In the genomic region with DNA sequence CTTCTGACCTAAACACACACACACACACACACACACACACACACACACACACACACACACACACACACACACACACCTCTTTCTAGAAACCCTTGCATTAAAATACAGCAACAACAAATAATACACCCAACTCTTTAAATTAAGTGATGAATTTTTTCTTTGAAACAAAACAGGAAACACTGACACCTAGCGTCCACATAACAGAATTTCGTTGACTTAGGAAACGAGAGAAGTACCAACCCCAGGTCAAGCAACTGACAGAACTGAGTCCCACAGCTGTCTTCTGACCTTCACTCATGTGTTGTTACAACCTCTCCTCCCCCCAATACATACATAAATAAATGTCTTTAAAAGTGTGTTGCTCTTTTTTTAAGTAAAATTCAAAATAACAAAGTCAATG, we compare ENCODE assay signal across 9 mouse cellular contexts. TPM values are rescaled to one million over a fixed set of nuclear protein-coding genes. Genes with fewer than 3 reads are reported as not detected.
A peak's percentile ranks its signal among the peaks of the same experiment; 100 is the strongest.
DNase-seq lines count a peak whose midpoint lies in the region; ATAC-seq lines count a peak whose summit lies in the region.
"Had no signal": no experiment of that assay in that cellular context is flagged by ENCODE, and none has a peak within 500 bp of the region (broad histone marks: within the 10 kb centered on the region; RNA-seq: fewer than 3 reads in every experiment).

No protein-coding gene starts in this region.

- WGBS in midbrain, embryonic 11.5 days, result 3% methylated on average over 3 of the region's 3 CpGs
- WGBS in midbrain, embryonic 15.5 days, result 1% methylated on average over 3 of the region's 3 CpGs
- WGBS in heart, embryonic 12.5 days, result 4% methylated on average over 3 of the region's 3 CpGs

- no peaks in the 10 kb centered on the region for H3K27me3 ChIP-seq in midbrain, embryonic 11.5 days (ENCODE audit: control insufficient read depth, insufficient read depth, low read length)
- H3K27me3 ChIP-seq in midbrain, embryonic 15.5 days (replicated peaks), result no peaks in the 10 kb centered on the region
- no peaks in the 10 kb centered on the region for H3K27me3 ChIP-seq in heart, embryonic 12.5 days (replicated peaks)
- H3K27me3 ChIP-seq: midbrain, embryonic 12.5 days had no signal

- H3K36me3 ChIP-seq in midbrain, embryonic 11.5 days (ENCODE audit: control insufficient read depth, insufficient read depth, low read length), result 0 out of 2 replicates have a peak, but pooled peaks cover 2% of the 10 kb centered on the region
- H3K36me3 ChIP-seq in midbrain, embryonic 15.5 days (replicated peaks), result peaks cover 6% of the 10 kb centered on the region; the same call in 1 of the 2 replicates
- peaks cover 8% of the 10 kb centered on the region for H3K36me3 ChIP-seq in heart, embryonic 12.5 days

- no peak overlapping the region for H3K4me2 ChIP-seq in midbrain, embryonic 11.5 days
- H3K4me2 ChIP-seq in midbrain, embryonic 15.5 days, result no peak overlapping the region
- no peak overlapping the region for H3K4me2 ChIP-seq in heart, embryonic 12.5 days
- H3K4me2 ChIP-seq: midbrain, embryonic 12.5 days had no signal

- no peak overlapping the region for H3K4me3 ChIP-seq in midbrain, embryonic 11.5 days (ENCODE audit: low read depth, low read length)
- no peak overlapping the region for H3K4me3 ChIP-seq in midbrain, embryonic 15.5 days
- H3K4me3 ChIP-seq in heart, embryonic 12.5 days, result no peak overlapping the region
- H3K4me3 ChIP-seq: midbrain, embryonic 12.5 days had no signal

- no peak overlapping the region for H3K27ac ChIP-seq in midbrain, embryonic 11.5 days (ENCODE audit: low read depth, low read length)
- no peak overlapping the region for H3K27ac ChIP-seq in midbrain, embryonic 15.5 days
- no peak overlapping the region for H3K27ac ChIP-seq in heart, embryonic 12.5 days (ENCODE audit: poor library complexity, severe bottlenecking)
- H3K27ac ChIP-seq: midbrain, embryonic 12.5 days had no signal

- intact Hi-C loops in gastrocnemius, postnatal 36 days (cut with DNase I), result loop anchor here (5.0 kb wide), 1 partner anchor 274 kb away; no protein-coding TSS in a partner anchor

- no peaks in the 10 kb centered on the region for H3K4me1 ChIP-seq in midbrain, embryonic 11.5 days (ENCODE audit: control insufficient read depth, insufficient read depth, low read length)
- no peaks in the 10 kb centered on the region for H3K4me1 ChIP-seq in midbrain, embryonic 15.5 days
- no peaks in the 10 kb centered on the region for H3K4me1 ChIP-seq in heart, embryonic 12.5 days (replicated peaks)
- H3K4me1 ChIP-seq: midbrain, embryonic 12.5 days had no signal

- no peak overlapping the region for H3K9ac ChIP-seq in midbrain, embryonic 11.5 days (ENCODE audit: low read length)
- no peak overlapping the region for H3K9ac ChIP-seq in midbrain, embryonic 15.5 days
- H3K9ac ChIP-seq in heart, embryonic 12.5 days, result no peak overlapping the region
- H3K9ac ChIP-seq: midbrain, embryonic 12.5 days had no signal

- DNase-seq in gastrocnemius, adult 18-20 months (ENCODE audit: low spot score), result peak; percentile 18
- DNase-seq in gastrocnemius, postnatal 25 days, result no peak
- peak; percentile 89 for DNase-seq in midbrain, embryonic 11.5 days (ENCODE audit: low spot score, missing footprints)
- DNase-seq in cerebellum, postnatal 10 days, result peak; percentile 34 to 66
- peak; percentile 37 for DNase-seq in retina, postnatal 7 days (ENCODE audit: low read depth, low spot score)
- no peak for DNase-seq in gastrocnemius, postnatal 36 days

- no peak for ATAC-seq in midbrain, embryonic 11.5 days (ENCODE audit: low FRiP score)
- ATAC-seq in midbrain, embryonic 15.5 days (replicated peaks), result no peak
- no peak for ATAC-seq in heart, embryonic 12.5 days (ENCODE audit: insufficient number of reproducible peaks, low FRiP score)

- H3K9me3 ChIP-seq in midbrain, embryonic 11.5 days (ENCODE audit: control insufficient read depth, low read length), result no peaks in the 10 kb centered on the region
- no peaks in the 10 kb centered on the region for H3K9me3 ChIP-seq in midbrain, embryonic 15.5 days
- no peaks in the 10 kb centered on the region for H3K9me3 ChIP-seq in heart, embryonic 12.5 days (replicated peaks)
- H3K9me3 ChIP-seq: midbrain, embryonic 12.5 days had no signal

RNA-seq across cellular contexts. Expression of gene Uimc1, which starts 28.8 kb away (rescaled TPM):
- 10 to 100 TPM; 11.1 to 12.5 TPM for total RNA-seq in gastrocnemius, adult 18-20 months (2021)
- 10 to 100 TPM; 12.4 to 12.6 TPM for total RNA-seq in gastrocnemius, postnatal 25 days (2021)
- polyA plus RNA-seq in midbrain, embryonic 11.5 days (2014; fragmentation: Nextera tagmentation; extraction: Ambion mirVana), result 26.7 and 29.0 TPM in 2 replicates
- polyA plus RNA-seq in midbrain, embryonic 15.5 days (2015; fragmentation: Nextera tagmentation; extraction: Ambion mirVana), result 17.7 and 21.5 TPM in 2 replicates
- 10 to 100 TPM; 10.6 to 11.4 TPM for total RNA-seq in gastrocnemius, postnatal 36 days (2021)
- 14.3 and 15.4 TPM in 2 replicates for polyA plus RNA-seq in heart, embryonic 12.5 days (2016; fragmentation: Nextera tagmentation; extraction: Ambion mirVana)

RNA-seq across cellular contexts. Expression of gene Zfp346, which starts 33.8 kb away (rescaled TPM):
- total RNA-seq in gastrocnemius, adult 18-20 months (2021), result 10 to 100 TPM; 12.1 to 14.5 TPM
- 10 to 100 TPM in 1 of 2 experiments, 1 to 10 TPM in 1; 8.9 to 13.4 TPM for total RNA-seq in gastrocnemius, postnatal 25 days (2021)
- polyA plus RNA-seq in midbrain, embryonic 11.5 days (2014; fragmentation: Nextera tagmentation; extraction: Ambion mirVana), result 18.8 and 19.7 TPM in 2 replicates
- polyA plus RNA-seq in midbrain, embryonic 15.5 days (2015; fragmentation: Nextera tagmentation; extraction: Ambion mirVana), result 28.9 and 32.6 TPM in 2 replicates
- 10 to 100 TPM; 10.1 to 11.8 TPM for total RNA-seq in gastrocnemius, postnatal 36 days (2021)
- polyA plus RNA-seq in heart, embryonic 12.5 days (2016; fragmentation: Nextera tagmentation; extraction: Ambion mirVana), result 18.6 and 20.5 TPM in 2 replicates

RNA-seq across cellular contexts. Expression of gene Hk3, which starts 50.1 kb away (rescaled TPM):
- total RNA-seq in gastrocnemius, adult 18-20 months (2021), result under 1 TPM; 0.14 to 0.19 TPM
- total RNA-seq in gastrocnemius, postnatal 25 days (2021), result under 1 TPM; 0.40 to 0.74 TPM
- 0.94 and 0.95 TPM in 2 replicates for polyA plus RNA-seq in midbrain, embryonic 11.5 days (2014; fragmentation: Nextera tagmentation; extraction: Ambion mirVana)
- polyA plus RNA-seq in midbrain, embryonic 15.5 days (2015; fragmentation: Nextera tagmentation; extraction: Ambion mirVana), result 1.3 and 1.4 TPM in 2 replicates
- total RNA-seq in gastrocnemius, postnatal 36 days (2021), result under 1 TPM; 0.18 to 0.74 TPM
- 0.42 and 0.68 TPM in 2 replicates for polyA plus RNA-seq in heart, embryonic 12.5 days (2016; fragmentation: Nextera tagmentation; extraction: Ambion mirVana)

Comparison
In these comparisons a context has a peak if more than half of its experiments do, and no peak if none do; other contexts are left out.
1. DNase-seq: peak in gastrocnemius, adult 18-20 months (single experiment), midbrain, embryonic 11.5 days (single experiment), cerebellum, postnatal 10 days (2 of 2) and retina, postnatal 7 days (single experiment); none in gastrocnemius, postnatal 25 days (single experiment) and gastrocnemius, postnatal 36 days (0 of 2).